Mouse (Mus musculus) CH12.LX (cell line): Measurements from ENCODE around the gene Rarg. TPM values are rescaled to one million over a fixed set of nuclear protein-coding genes. Genes with fewer than 3 reads are reported as not detected.

Experiments
- DNase-seq: peaks from one replicate; pipeline ENCODE4 v3.0.0-alpha.2; 2013; ENCODE audit errors: extremely low read depth
- H3K27ac ChIP-seq: 2 replicates; pipeline ENCODE4 v1.5.1; 2012; ENCODE audit warnings: low read depth, mild to moderate bottlenecking, control low read depth, moderate library complexity; ENCODE audit not compliant: insufficient read depth
- H3K27me3 ChIP-seq: replicated peaks from 2 replicates; pipeline ENCODE3; 2012; ENCODE audit warnings: inconsistent platforms
- H3K36me3 ChIP-seq, 2 experiments: replicated peaks in 1 of 2; 2 replicates each; pipeline versions ENCODE3 to v1.6.1; 2012; ENCODE audit warnings: inconsistent platforms in 1 of 2, low read length in 1 of 2, mild to moderate bottlenecking in 1 of 2, mixed read lengths in 1 of 2, moderate library complexity in 1 of 2; ENCODE audit not compliant: control insufficient read depth in 1 of 2, insufficient read depth in 1 of 2
- H3K4me1 ChIP-seq, 2 experiments: 2 replicates each; pipeline ENCODE4 v1.6.1; 2012; ENCODE audit warnings: inconsistent platforms in 1 of 2, moderate library complexity in 1 of 2; ENCODE audit not compliant: insufficient read depth in 2 of 2, control insufficient read depth in 1 of 2
- H3K4me2 ChIP-seq: 2 replicates; pipeline ENCODE4 v1.6.1; 2012; ENCODE audit warnings: low read depth, mild to moderate bottlenecking, control low read depth; ENCODE audit not compliant: poor library complexity, insufficient read depth, severe bottlenecking
- H3K4me3 ChIP-seq, 3 experiments: fragments of 150-350 bp in 1 of 3; sonication (generic) in 1 of 3; replicated peaks in 1 of 3; 2 replicates each; pipeline versions ENCODE3 to v1.5.1; 2011 to 2012; ENCODE audit warnings: low read depth in 2 of 3, low read length in 2 of 3, mild to moderate bottlenecking in 2 of 3, moderate library complexity in 2 of 3, control low read depth in 1 of 3, improper control_type of control experiment in 1 of 3, inconsistent platforms in 1 of 3, mixed read lengths in 1 of 3; ENCODE audit not compliant: poor library complexity in 1 of 3
- H3K79me2 ChIP-seq: replicated peaks from 2 replicates; pipeline ENCODE4 v1.6.1; 2012; ENCODE audit warnings: mild to moderate bottlenecking, moderate library complexity; ENCODE audit not compliant: control insufficient read depth, poor library complexity, insufficient read depth, severe bottlenecking; ENCODE audit errors: extremely low read depth
- H3K9ac ChIP-seq: 2 replicates; pipeline ENCODE4 v1.6.1; 2012; ENCODE audit warnings: low read depth, mild to moderate bottlenecking, control low read depth, moderate library complexity; ENCODE audit not compliant: insufficient read depth
- H3K9me3 ChIP-seq: replicated peaks from 2 replicates; pipeline ENCODE3; 2012; ENCODE audit warnings: low read length, inconsistent platforms, mixed read lengths
- BHLHE40 ChIP-seq: IDR thresholded peaks from 2 replicates; pipeline ENCODE4 v1.6.1; 2011; ENCODE audit warnings: mild to moderate bottlenecking, low read depth, low read length, improper control_type of control experiment
- CTCF ChIP-seq, 2 experiments: IDR thresholded peaks in 1 of 2; conservative IDR thresholded peaks in 1 of 2; 2 replicates each; pipeline ENCODE4 v1.5.1; 2011 to 2012; ENCODE audit warnings: low read depth in 2 of 2, low read length in 2 of 2, improper control_type of control experiment in 1 of 2, inconsistent platforms in 1 of 2, mild to moderate bottlenecking in 1 of 2, moderate library complexity in 1 of 2
- E2F4 ChIP-seq: IDR thresholded peaks from 2 replicates; pipeline ENCODE4 v1.6.1; 2011; ENCODE audit warnings: low read depth, low read length, improper control_type of control experiment; ENCODE audit not compliant: insufficient replicate concordance
- ETS1 ChIP-seq: conservative IDR thresholded peaks from 2 replicates; pipeline ENCODE4 v1.6.1; 2012; ENCODE audit warnings: low read depth, mild to moderate bottlenecking, inconsistent platforms, low read length, improper control_type of control experiment, moderate library complexity
- GABPA ChIP-seq: IDR thresholded peaks from 2 replicates; pipeline ENCODE4 v1.6.1; 2012; ENCODE audit warnings: low read depth, low read length, improper control_type of control experiment, inconsistent platforms; ENCODE audit not compliant: insufficient replicate concordance
- IRF4 ChIP-seq: IDR thresholded peaks from 2 replicates; pipeline ENCODE4 v1.6.1; 2014; ENCODE audit warnings: low read depth, mild to moderate bottlenecking, inconsistent platforms, low read length, improper control_type of control experiment
- JUN ChIP-seq: IDR thresholded peaks from 2 replicates; pipeline ENCODE4 v1.6.1; 2011; ENCODE audit warnings: low read depth, mild to moderate bottlenecking, low read length, improper control_type of control experiment, moderate library complexity; ENCODE audit not compliant: insufficient read depth
- KAT2A ChIP-seq: IDR thresholded peaks from 2 replicates; pipeline ENCODE4 v1.6.1; 2012; ENCODE audit warnings: low read length, improper control_type of control experiment, inconsistent platforms; ENCODE audit not compliant: insufficient replicate concordance
- MAX ChIP-seq: IDR thresholded peaks from 2 replicates; pipeline ENCODE4 v1.6.1; 2011; ENCODE audit warnings: low read length, improper control_type of control experiment
- MEF2A ChIP-seq: IDR thresholded peaks from 2 replicates; pipeline ENCODE4 v1.6.1; 2014; ENCODE audit warnings: low read depth, mild to moderate bottlenecking, inconsistent platforms, low read length, improper control_type of control experiment, borderline replicate concordance
- POLR2A ChIP-seq: IDR thresholded peaks from 2 replicates; pipeline ENCODE4 v1.6.1; 2011; ENCODE audit warnings: low read depth, mild to moderate bottlenecking, improper control_type of control experiment, low read length
- POLR2AphosphoS2 ChIP-seq: IDR thresholded peaks from 2 replicates; pipeline ENCODE4 v1.6.1; 2011; ENCODE audit warnings: low read depth, low read length, improper control_type of control experiment
- RAD21 ChIP-seq: IDR thresholded peaks from 2 replicates; pipeline ENCODE4 v1.6.1; 2011; ENCODE audit warnings: low read depth, mild to moderate bottlenecking, low read length, improper control_type of control experiment, moderate library complexity
- TBP ChIP-seq: conservative IDR thresholded peaks from 2 replicates; pipeline ENCODE4 v1.6.1; 2011; ENCODE audit warnings: low read depth, low read length, improper control_type of control experiment
- USF2 ChIP-seq: conservative IDR thresholded peaks from 2 replicates; pipeline ENCODE4 v1.6.1; 2011; ENCODE audit warnings: low read depth, low read length, improper control_type of control experiment
- ZMIZ1 ChIP-seq: IDR thresholded peaks from 2 replicates; pipeline ENCODE4 v1.6.1; 2012; ENCODE audit warnings: low read depth, mild to moderate bottlenecking, inconsistent platforms, low read length, improper control_type of control experiment
- ZNF384 ChIP-seq: IDR thresholded peaks from 2 replicates; pipeline ENCODE4 v1.6.1; 2012; ENCODE audit warnings: low read depth, low read length, improper control_type of control experiment, inconsistent platforms
- dilution Hi-C: fragments of 300-500 bp; cut with MboI; formaldehyde crosslinking; loops from 2 replicates; pipeline ENCODE4 v1.14.3; 2020; ENCODE audit warnings: low sequenced_read_pairs; ENCODE audit not compliant: extremely low pct_unique_long_range_greater_than_20kb, extremely low pct_ligation_motif_present
- in situ Hi-C: fragments of 300-500 bp; cut with MboI; formaldehyde crosslinking; loops from 3 replicates; pipeline ENCODE4 v1.14.3; 2019; ENCODE audit warnings: low sequenced_read_pairs, low pct_ligation_motif_present, low pct_unique_long_range_greater_than_20kb, mixed read lengths
- polyA plus RNA-seq: library from polyadenylated mRNA; unstranded; fragments of >175 nt; gene quantifications from 2 replicates; pipeline ENCODE4 v1.2.1, GENCODE M21; 2012; ENCODE audit warnings: low read depth; ENCODE audit not compliant: insufficient read length
- total RNA-seq, 2 experiments: library from RNA; depleted of rRNA; stranded (reverse); fragments of 300-350 nt in 1 of 2; fragments of >200 nt in 1 of 2; gene quantifications; 2 replicates each; pipeline ENCODE4 v1.2.3; 2012 to 2014

Rarg gene
- total and polyA plus RNA-seq, 3 experiments, result 0.17 to 0.76 (median 0.64) TPM

GRCm38 (mm10) chr15:102208092-102208561 lies 49.2 kb downstream of the Rarg start (continued):
- no peak for TF ChIP-seq ZMIZ1
- TF ChIP-seq MEF2A, result peak; percentile 73
- TF ChIP-seq TBP, result peak; percentile 67; the same call in 1 of the 2 replicates
- TF ChIP-seq ZNF384, result no peak
- no peak for TF ChIP-seq USF2
- TF ChIP-seq ETS1, result peak; percentile 89
- peak; percentile 98 for TF ChIP-seq BHLHE40
- no peak for TF ChIP-seq RAD21
- TF ChIP-seq, all 38 proteins: peak for 19

DNA sequence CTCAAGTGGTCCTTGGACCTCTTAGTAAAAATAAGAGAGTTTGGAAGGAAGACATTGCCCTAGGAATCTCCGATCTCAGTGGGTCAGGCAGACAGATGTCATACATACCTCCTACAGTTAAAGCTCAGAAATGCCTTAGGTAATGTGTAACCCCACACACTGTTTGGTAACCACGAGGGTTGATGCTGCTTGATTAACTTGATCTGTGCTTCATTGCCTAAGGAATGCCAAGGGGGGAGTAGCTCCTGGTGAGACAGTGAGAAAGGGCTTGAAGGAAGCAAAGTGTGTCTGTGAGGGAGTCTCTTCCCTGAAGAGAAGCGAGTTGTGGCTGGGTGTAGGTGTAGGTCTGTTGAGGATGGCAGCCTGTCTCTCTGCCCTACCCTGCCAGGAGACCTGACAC lies 50.0 kb downstream of the Rarg start:
- Histone ChIP-seq H3K27ac (peak overlapping the region; percentile 53), H3K4me2 (peak overlapping the region; percentile 60; the same call in 1 of the 2 replicates), H3K4me3 (peak overlapping the region in 1 of 3 experiments; percentile 8), H3K9ac (no peak overlapping the region), H3K4me1 (peaks cover 22 to 65% of the 10 kb centered on the region in 2 experiments), H3K36me3 (peaks cover 46 to 63% of the 10 kb centered on the region in 2 experiments), H3K79me2 (0 out of 2 replicates have a peak, but pooled peaks cover 4% of the 10 kb centered on the region)
- dilution Hi-C loops, result no loop called here
- TF ChIP-seq IRF4, result no peak
- no peak for TF ChIP-seq KAT2A
- no peak for TF ChIP-seq JUN
- TF ChIP-seq MAX, result no peak
- no peak for TF ChIP-seq POLR2AphosphoS2
- TF ChIP-seq, all 38 proteins: peak for 0
- Histone ChIP-seq H3K9me3 (no peaks in the 10 kb centered on the region), H3K27me3 (no peaks in the 10 kb centered on the region)
- in situ Hi-C loops, result no loop called here
- DNase-seq, result no peak

DNA sequence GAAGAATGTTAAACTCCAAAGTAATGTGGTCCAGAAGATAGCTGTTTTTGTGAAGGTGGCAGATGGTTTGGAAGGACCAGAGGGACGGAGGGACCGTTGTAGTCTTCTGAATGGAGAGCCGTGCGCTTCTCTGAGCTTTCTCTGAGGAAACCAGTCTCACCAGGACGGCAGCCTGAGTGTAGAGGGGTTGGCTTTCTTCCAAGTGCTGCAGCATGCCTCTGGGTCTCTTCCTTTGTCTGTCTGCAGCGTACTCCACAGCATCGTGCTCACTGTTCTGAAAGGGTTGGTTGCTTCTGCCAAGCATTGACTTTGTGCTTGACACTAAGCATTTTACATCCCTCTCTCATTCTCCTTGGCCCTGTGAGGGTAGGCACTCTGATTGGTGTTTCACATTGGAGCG lies 51.5 kb downstream of the Rarg start:
- H3K9ac ChIP-seq, result no peak overlapping the region
- no peak for DNase-seq

More for the DNA sequence above, 51.5 kb downstream of the Rarg start:
- dilution Hi-C loops, result no loop called here
- Histone ChIP-seq H3K27ac (no peak overlapping the region), H3K9me3 (no peaks in the 10 kb centered on the region), H3K4me1 (peaks cover 22 to 66% of the 10 kb centered on the region in 2 experiments), H3K27me3 (no peaks in the 10 kb centered on the region), H3K79me2 (0 out of 2 replicates have a peak, but pooled peaks cover 4% of the 10 kb centered on the region), H3K36me3 (peaks cover 34 to 54% of the 10 kb centered on the region in 2 experiments), H3K4me2 (no peak overlapping the region), H3K4me3 (no peak overlapping the region)
- in situ Hi-C loops, result no loop called here
- TF ChIP-seq POLR2A (no peak), CTCF (conservative IDR thresholded peaks at IDR 0.05 in 1 of 2, IDR thresholded peaks at IDR 0.05 in 1 of 2; ENCODE audit: low read depth in 2 of 2, low read length in 2 of 2) (no peak), E2F4 (no peak), GABPA (no peak), MEF2A (no peak)
